ENCODE assay signal across 18 mouse cellular contexts in the genomic region with DNA sequence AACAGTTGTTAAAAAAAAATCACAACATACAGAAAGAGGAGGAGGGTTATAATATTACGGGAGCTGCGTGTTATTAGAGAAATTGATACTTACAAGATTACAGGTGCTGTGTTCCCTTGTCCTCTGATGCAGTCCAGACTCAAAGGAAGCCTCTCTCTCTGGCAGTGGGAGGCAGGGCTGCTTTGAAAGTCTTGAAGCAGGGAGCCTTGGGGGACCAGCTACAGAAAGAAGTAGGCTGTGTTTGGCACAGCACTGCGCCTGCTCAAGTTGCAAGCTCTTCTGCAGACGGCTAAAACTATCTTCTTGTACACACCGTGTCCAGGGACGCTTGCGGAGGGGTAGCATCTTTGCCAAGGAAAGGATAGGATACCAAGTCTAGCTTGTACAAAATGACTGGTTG. TPM values are rescaled to one million over a fixed set of nuclear protein-coding genes. Genes with fewer than 3 reads are reported as not detected.
A peak's percentile ranks its signal among the peaks of the same experiment; 100 is the strongest.
DNase-seq lines count a peak whose midpoint lies in the region; ATAC-seq and TF ChIP-seq lines count a peak whose summit lies in the region.
"Had no signal": no experiment of that assay in that cellular context is flagged by ENCODE, and none has a peak within 500 bp of the region (broad histone marks: within the 10 kb centered on the region; RNA-seq: fewer than 3 reads in every experiment).

No protein-coding gene starts in this region.

- WGBS in kidney, embryonic 15.5 days: 47% methylated on average over 7 of the region's 7 CpGs
- WGBS in kidney, embryonic 14.5 days: 44% methylated on average over 7 of the region's 7 CpGs
- 64% methylated on average over 7 of the region's 7 CpGs for WGBS in stomach, postnatal 0 days

- no peaks in the 10 kb centered on the region for H3K9me3 ChIP-seq in kidney, embryonic 15.5 days (replicated peaks)
- H3K9me3 ChIP-seq in kidney, embryonic 14.5 days (ENCODE audit: control insufficient read depth, low read length): no peaks in the 10 kb centered on the region
- H3K9me3 ChIP-seq in stomach, postnatal 0 days (ENCODE audit: control insufficient read depth, low read length): no peaks in the 10 kb centered on the region
- H3K9me3 ChIP-seq: heart, embryonic 15.5 days; hindbrain, embryonic 15.5 days; liver, embryonic 15.5 days had no signal

- DNase-seq in right cerebral cortex, adult 18-20 months: peak; percentile 63
- no peak for DNase-seq in right cerebral cortex, postnatal 4 days
- peak; percentile 32 to 48 for DNase-seq in left cerebral cortex, postnatal 36 days (ENCODE audit: low spot score in 2 of 2)
- no peak for DNase-seq in stomach, postnatal 0 days (ENCODE audit: low spot score)
- no peak for DNase-seq in yolk sac, embryonic 10.5 days (ENCODE audit: low spot score)
- DNase-seq: adrenal gland, postnatal 36 days; cerebellum, adult 18-20 months; embryo, embryonic 11 days; kidney, postnatal 36 days; lung, postnatal 4 days had no signal

- H3K4me3 ChIP-seq in kidney, embryonic 15.5 days (replicated peaks): no peak overlapping the region
- no peak overlapping the region for H3K4me3 ChIP-seq in kidney, embryonic 14.5 days (ENCODE audit: low read length)
- H3K4me3 ChIP-seq in stomach, postnatal 0 days (ENCODE audit: low read depth, low read length): no peak overlapping the region
- H3K4me3 ChIP-seq: heart, embryonic 15.5 days; hindbrain, embryonic 15.5 days; liver, embryonic 15.5 days had no signal

- no peaks in the 10 kb centered on the region for H3K36me3 ChIP-seq in kidney, embryonic 15.5 days
- no peaks in the 10 kb centered on the region for H3K36me3 ChIP-seq in kidney, embryonic 14.5 days (ENCODE audit: control insufficient read depth, insufficient read depth, low read length)
- no peaks in the 10 kb centered on the region for H3K36me3 ChIP-seq in stomach, postnatal 0 days (ENCODE audit: control insufficient read depth, insufficient read depth, low read length)
- H3K36me3 ChIP-seq: heart, embryonic 15.5 days; hindbrain, embryonic 15.5 days; liver, embryonic 15.5 days had no signal

- peaks cover 21% of the 10 kb centered on the region for H3K4me1 ChIP-seq in kidney, embryonic 15.5 days
- H3K4me1 ChIP-seq in kidney, embryonic 14.5 days (ENCODE audit: control insufficient read depth, insufficient read depth, low read length): peaks cover 8% of the 10 kb centered on the region
- H3K4me1 ChIP-seq in stomach, postnatal 0 days (replicated peaks; ENCODE audit: control insufficient read depth, insufficient read depth): no peaks in the 10 kb centered on the region
- H3K4me1 ChIP-seq: liver, embryonic 15.5 days had no signal

- no peak overlapping the region for H3K9ac ChIP-seq in kidney, embryonic 15.5 days
- H3K9ac ChIP-seq in kidney, embryonic 14.5 days (ENCODE audit: low read depth, low read length): no peak overlapping the region
- H3K9ac ChIP-seq in stomach, postnatal 0 days (ENCODE audit: low read length): no peak overlapping the region
- H3K9ac ChIP-seq: heart, embryonic 15.5 days; hindbrain, embryonic 15.5 days; liver, embryonic 15.5 days had no signal

- intact Hi-C loops in left cerebral cortex, postnatal 36 days (cut with DNase I): no loop called here

- H3K27me3 ChIP-seq in kidney, embryonic 15.5 days: no peaks in the 10 kb centered on the region
- no peaks in the 10 kb centered on the region for H3K27me3 ChIP-seq in kidney, embryonic 14.5 days (ENCODE audit: control insufficient read depth, insufficient read depth, low read length)
- no peaks in the 10 kb centered on the region for H3K27me3 ChIP-seq in stomach, postnatal 0 days (ENCODE audit: control insufficient read depth, insufficient read depth, low read length)
- H3K27me3 ChIP-seq: heart, embryonic 15.5 days; hindbrain, embryonic 15.5 days; liver, embryonic 15.5 days had no signal

- TF ChIP-seq EP300 in stomach, postnatal 0 days (optimal IDR thresholded peaks at IDR 0.05): no peak

- H3K27ac ChIP-seq in kidney, embryonic 15.5 days: peak overlapping the region; percentile 49; the same call in 1 of the 2 replicates
- no peak overlapping the region for H3K27ac ChIP-seq in kidney, embryonic 14.5 days (ENCODE audit: low read depth, low read length)
- H3K27ac ChIP-seq in stomach, postnatal 0 days (replicated peaks): no peak overlapping the region
- H3K27ac ChIP-seq: heart, embryonic 15.5 days; hindbrain, embryonic 15.5 days; liver, embryonic 15.5 days had no signal

- peak overlapping the region; percentile 32; the same call in 1 of the 2 replicates for H3K4me2 ChIP-seq in kidney, embryonic 15.5 days
- no peak overlapping the region for H3K4me2 ChIP-seq in kidney, embryonic 14.5 days (replicated peaks; ENCODE audit: low read depth, low read length)
- H3K4me2 ChIP-seq in stomach, postnatal 0 days (replicated peaks; ENCODE audit: low read depth): no peak overlapping the region
- H3K4me2 ChIP-seq: heart, embryonic 15.5 days; hindbrain, embryonic 15.5 days; liver, embryonic 15.5 days had no signal

- TF ChIP-seq CTCF in stomach, postnatal 0 days (IDR thresholded peaks at IDR 0.05; ENCODE audit: low read depth): no peak

- peak; percentile 50; the same call in 1 of the 2 replicates for ATAC-seq in kidney, embryonic 15.5 days (replicated peaks; ENCODE audit: low FRiP score)
- no peak for ATAC-seq in kidney, embryonic 14.5 days (ENCODE audit: low FRiP score, low TSS enrichment)
- ATAC-seq in stomach, postnatal 0 days (ENCODE audit: low FRiP score, low TSS enrichment): no peak
- ATAC-seq: midbrain, embryonic 16.5 days had no signal

RNA-seq across cellular contexts. Expression of gene Lypd6b, which starts 51.1 kb away (rescaled TPM):
- polyA plus RNA-seq in kidney, embryonic 15.5 days (2015; fragmentation: Nextera tagmentation; extraction: Ambion mirVana): 10.0 and 11.6 TPM in 2 replicates
- polyA plus RNA-seq in kidney, embryonic 14.5 days (2014; fragmentation: Nextera tagmentation; extraction: Ambion mirVana): 8.4 and 11.4 TPM in 2 replicates
- total RNA-seq in left cerebral cortex, postnatal 36 days (2021): 1 to 10 TPM; 7.8 to 9.0 TPM
- 31.2 and 31.8 TPM in 2 replicates for polyA plus RNA-seq in stomach, postnatal 0 days (2015; fragmentation: Nextera tagmentation; extraction: Ambion mirVana)
- total RNA-seq: gastrocnemius, postnatal 36 days; MEL had no signal
- polyA plus RNA-seq: liver, embryonic 15.5 days had no signal

Comparison
In these comparisons a context has a peak if more than half of its experiments do, and no peak if none do; other contexts are left out.
1. DNase-seq: peak in right cerebral cortex, adult 18-20 months (single experiment) and left cerebral cortex, postnatal 36 days (2 of 2); none in right cerebral cortex, postnatal 4 days (single experiment), stomach, postnatal 0 days (single experiment) and yolk sac, embryonic 10.5 days (single experiment).